13 mouse cellular contexts compared by ENCODE assay signal in genomic region chr15:78541606-78542005, GRCm38 (mm10). TPM values are rescaled to one million over a fixed set of nuclear protein-coding genes. Genes with fewer than 3 reads are reported as not detected.
DNase-seq lines count a peak whose midpoint lies in the region; ATAC-seq and TF ChIP-seq lines count a peak whose summit lies in the region.
"Had no signal": no experiment of that assay in that cellular context is flagged by ENCODE, and none has a peak within 500 bp of the region (broad histone marks: within the 10 kb centered on the region; RNA-seq: fewer than 3 reads in every experiment).

No protein-coding gene starts in this region.

- no peak overlapping the region for H3K4me3 ChIP-seq in hindbrain, embryonic 14.5 days (replicated peaks; ENCODE audit: low read length)
- H3K4me3 ChIP-seq in hindbrain, embryonic 10.5 days, result no peak overlapping the region
- H3K4me3 ChIP-seq in midbrain, embryonic 14.5 days (replicated peaks; ENCODE audit: low read depth, low read length), result no peak overlapping the region
- H3K4me3 ChIP-seq in midbrain, embryonic 16.5 days (ENCODE audit: low read depth, low read length), result no peak overlapping the region
- H3K4me3 ChIP-seq in forebrain, postnatal 0 days (ENCODE audit: low read depth, low read length), result no peak overlapping the region
- H3K4me3 ChIP-seq in stomach, postnatal 0 days (ENCODE audit: low read depth, low read length), result no peak overlapping the region
- H3K4me3 ChIP-seq: neural tube, embryonic 13.5 days; stomach, embryonic 15.5 days had no signal

- no peak overlapping the region for H3K4me2 ChIP-seq in hindbrain, embryonic 14.5 days (replicated peaks)
- no peak overlapping the region for H3K4me2 ChIP-seq in midbrain, embryonic 14.5 days (ENCODE audit: low read length)
- no peak overlapping the region for H3K4me2 ChIP-seq in midbrain, embryonic 16.5 days (ENCODE audit: low read length)
- no peak overlapping the region for H3K4me2 ChIP-seq in forebrain, postnatal 0 days (ENCODE audit: low read depth)
- no peak overlapping the region for H3K4me2 ChIP-seq in stomach, postnatal 0 days (replicated peaks; ENCODE audit: low read depth)
- H3K4me2 ChIP-seq: neural tube, embryonic 13.5 days; stomach, embryonic 15.5 days had no signal

- peak; percentile 36 for DNase-seq in hindbrain, embryonic 14.5 days (ENCODE audit: low spot score)
- DNase-seq in hindbrain, embryonic 10.5 days (ENCODE audit: low spot score), result no peak
- peak; percentile 52 for DNase-seq in midbrain, embryonic 14.5 days
- DNase-seq in forebrain, postnatal 0 days, result peak; percentile 48
- DNase-seq in stomach, postnatal 0 days (ENCODE audit: low spot score), result no peak
- no peak for DNase-seq in adrenal gland, adult 8-10 months
- no peak for DNase-seq in thymus, postnatal 25 days
- DNase-seq: gastrocnemius, postnatal 25 days; liver, postnatal 0 days had no signal

- no peaks in the 10 kb centered on the region for H3K27me3 ChIP-seq in hindbrain, embryonic 14.5 days (ENCODE audit: control insufficient read depth, insufficient read depth, low read length)
- peaks cover 61% of the 10 kb centered on the region for H3K27me3 ChIP-seq in hindbrain, embryonic 10.5 days (ENCODE audit: insufficient read depth, poor library complexity, severe bottlenecking)
- H3K27me3 ChIP-seq in midbrain, embryonic 14.5 days (ENCODE audit: control insufficient read depth, insufficient read depth, low read length), result no peaks in the 10 kb centered on the region
- H3K27me3 ChIP-seq in midbrain, embryonic 16.5 days (ENCODE audit: control insufficient read depth, insufficient read depth, low read depth, low read length), result no peaks in the 10 kb centered on the region; the same call in 1 of the 2 replicates
- H3K27me3 ChIP-seq in forebrain, postnatal 0 days (ENCODE audit: insufficient read depth, low read length), result no peaks in the 10 kb centered on the region
- no peaks in the 10 kb centered on the region for H3K27me3 ChIP-seq in stomach, postnatal 0 days (ENCODE audit: control insufficient read depth, insufficient read depth, low read length)

- no peaks in the 10 kb centered on the region for H3K9me3 ChIP-seq in hindbrain, embryonic 14.5 days (ENCODE audit: control insufficient read depth, low read length)
- H3K9me3 ChIP-seq in hindbrain, embryonic 10.5 days, result no peaks in the 10 kb centered on the region
- H3K9me3 ChIP-seq in midbrain, embryonic 14.5 days (ENCODE audit: control insufficient read depth, low read length), result no peaks in the 10 kb centered on the region
- H3K9me3 ChIP-seq in midbrain, embryonic 16.5 days (replicated peaks; ENCODE audit: control insufficient read depth, low read length, poor library complexity, severe bottlenecking), result no peaks in the 10 kb centered on the region
- H3K9me3 ChIP-seq in forebrain, postnatal 0 days (ENCODE audit: low read length), result no peaks in the 10 kb centered on the region
- H3K9me3 ChIP-seq in stomach, postnatal 0 days (ENCODE audit: control insufficient read depth, low read length), result no peaks in the 10 kb centered on the region
- H3K9me3 ChIP-seq: neural tube, embryonic 13.5 days; stomach, embryonic 15.5 days had no signal

- no peak for TF ChIP-seq EP300 in stomach, postnatal 0 days (optimal IDR thresholded peaks at IDR 0.05)

- WGBS in hindbrain, embryonic 14.5 days, result 54% methylated on average over 3 of the region's 3 CpGs
- 76% methylated on average over 3 of the region's 3 CpGs for WGBS in hindbrain, embryonic 10.5 days
- 70% methylated on average over 3 of the region's 3 CpGs for WGBS in midbrain, embryonic 14.5 days
- 61% methylated on average over 3 of the region's 3 CpGs for WGBS in midbrain, embryonic 16.5 days
- WGBS in forebrain, postnatal 0 days, result 27% methylated on average over 3 of the region's 3 CpGs
- 33% methylated on average over 3 of the region's 3 CpGs for WGBS in stomach, postnatal 0 days

- H3K27ac ChIP-seq in hindbrain, embryonic 14.5 days, result no peak overlapping the region
- no peak overlapping the region for H3K27ac ChIP-seq in hindbrain, embryonic 10.5 days
- H3K27ac ChIP-seq in midbrain, embryonic 14.5 days (replicated peaks; ENCODE audit: low read depth, low read length), result no peak overlapping the region
- no peak overlapping the region for H3K27ac ChIP-seq in midbrain, embryonic 16.5 days (ENCODE audit: low read length)
- no peak overlapping the region for H3K27ac ChIP-seq in forebrain, postnatal 0 days (ENCODE audit: low read depth, low read length)
- no peak overlapping the region for H3K27ac ChIP-seq in stomach, postnatal 0 days (replicated peaks)
- H3K27ac ChIP-seq: neural tube, embryonic 13.5 days; stomach, embryonic 15.5 days had no signal

- ATAC-seq in hindbrain, embryonic 14.5 days (ENCODE audit: low FRiP score), result no peak
- ATAC-seq in midbrain, embryonic 14.5 days (ENCODE audit: low FRiP score, low TSS enrichment), result no peak
- no peak for ATAC-seq in midbrain, embryonic 16.5 days
- ATAC-seq in forebrain, postnatal 0 days, result no peak; the same call in 1 of the 2 replicates
- ATAC-seq in stomach, postnatal 0 days (ENCODE audit: low FRiP score, low TSS enrichment), result 0 out of 2 replicates have a peak, but pooled peaks have one; percentile 18
- ATAC-seq: liver, postnatal 0 days had no signal

- H3K9ac ChIP-seq in hindbrain, embryonic 14.5 days, result no peak overlapping the region
- no peak overlapping the region for H3K9ac ChIP-seq in midbrain, embryonic 14.5 days (replicated peaks; ENCODE audit: low read length)
- no peak overlapping the region for H3K9ac ChIP-seq in midbrain, embryonic 16.5 days (ENCODE audit: low read depth, low read length)
- no peak overlapping the region for H3K9ac ChIP-seq in forebrain, postnatal 0 days
- H3K9ac ChIP-seq in stomach, postnatal 0 days (ENCODE audit: low read length), result no peak overlapping the region
- H3K9ac ChIP-seq: liver, postnatal 0 days; neural tube, embryonic 13.5 days; stomach, embryonic 15.5 days had no signal

- no peaks in the 10 kb centered on the region for H3K36me3 ChIP-seq in hindbrain, embryonic 14.5 days (replicated peaks; ENCODE audit: control insufficient read depth, insufficient read depth)
- no peaks in the 10 kb centered on the region for H3K36me3 ChIP-seq in hindbrain, embryonic 10.5 days
- H3K36me3 ChIP-seq in midbrain, embryonic 14.5 days (ENCODE audit: control insufficient read depth, insufficient read depth, low read length), result no peaks in the 10 kb centered on the region
- no peaks in the 10 kb centered on the region for H3K36me3 ChIP-seq in midbrain, embryonic 16.5 days (ENCODE audit: control insufficient read depth, insufficient read depth, low read length)
- H3K36me3 ChIP-seq in forebrain, postnatal 0 days (ENCODE audit: insufficient read depth), result no peaks in the 10 kb centered on the region
- H3K36me3 ChIP-seq in stomach, postnatal 0 days (ENCODE audit: control insufficient read depth, insufficient read depth, low read length), result no peaks in the 10 kb centered on the region
- H3K36me3 ChIP-seq: neural tube, embryonic 13.5 days; stomach, embryonic 15.5 days had no signal

- peaks cover 22% of the 10 kb centered on the region for H3K4me1 ChIP-seq in hindbrain, embryonic 14.5 days (replicated peaks; ENCODE audit: control insufficient read depth, insufficient read depth, low read length)
- H3K4me1 ChIP-seq in hindbrain, embryonic 10.5 days (replicated peaks), result peaks cover 18% of the 10 kb centered on the region
- peaks cover 8% of the 10 kb centered on the region for H3K4me1 ChIP-seq in midbrain, embryonic 14.5 days (ENCODE audit: control insufficient read depth, insufficient read depth, low read length)
- peaks cover 9% of the 10 kb centered on the region for H3K4me1 ChIP-seq in midbrain, embryonic 16.5 days (ENCODE audit: control insufficient read depth, insufficient read depth, low read length)
- H3K4me1 ChIP-seq in forebrain, postnatal 0 days (ENCODE audit: insufficient read depth), result peaks cover 19% of the 10 kb centered on the region
- no peaks in the 10 kb centered on the region for H3K4me1 ChIP-seq in stomach, postnatal 0 days (replicated peaks; ENCODE audit: control insufficient read depth, insufficient read depth)

- no peak for TF ChIP-seq CTCF in forebrain, postnatal 0 days (IDR thresholded peaks at IDR 0.05; ENCODE audit: low read depth)
- no peak for TF ChIP-seq CTCF in stomach, postnatal 0 days (IDR thresholded peaks at IDR 0.05; ENCODE audit: low read depth)

RNA-seq across cellular contexts. Expression of gene Sstr3, which starts 2.9 kb away (rescaled TPM):
- polyA plus RNA-seq in hindbrain, embryonic 14.5 days (2014; fragmentation: Nextera tagmentation; extraction: Ambion mirVana), result 0.34 and 0.64 TPM in 2 replicates
- polyA plus RNA-seq in hindbrain, embryonic 10.5 days (2016; fragmentation: Nextera tagmentation; extraction: Ambion mirVana), result 0.04 and 0.22 TPM in 2 replicates
- polyA plus RNA-seq in midbrain, embryonic 14.5 days (2014; fragmentation: Nextera tagmentation; extraction: Ambion mirVana), result 0.18 and 0.23 TPM in 2 replicates
- polyA plus RNA-seq in midbrain, embryonic 16.5 days (2015; fragmentation: Nextera tagmentation; extraction: Ambion mirVana), result 0.15 and 0.16 TPM in 2 replicates
- total RNA-seq in forebrain, postnatal 0 days (2014; rRNA removed), result 2.8 and 3.3 TPM in 2 replicates
- polyA plus RNA-seq in forebrain, postnatal 0 days (2015; fragmentation: Nextera tagmentation; extraction: Ambion mirVana), result 0.71 and 0.73 TPM in 2 replicates
- 0.02 and 0.08 TPM in 2 replicates for polyA plus RNA-seq in stomach, postnatal 0 days (2015; fragmentation: Nextera tagmentation; extraction: Ambion mirVana)
- total RNA-seq in adrenal gland, adult 8-10 months (2022), result under 1 TPM; 0.31 to 0.91 (median 0.49) TPM
- total RNA-seq: gastrocnemius, postnatal 25 days had no signal
- polyA plus RNA-seq: embryonic facial prominence, embryonic 11.5 days; liver, postnatal 0 days had no signal

RNA-seq across cellular contexts. Expression of gene C1qtnf6, which starts 10.4 kb away (rescaled TPM):
- polyA plus RNA-seq in hindbrain, embryonic 14.5 days (2014; fragmentation: Nextera tagmentation; extraction: Ambion mirVana), result 9.5 and 11.0 TPM in 2 replicates
- polyA plus RNA-seq in hindbrain, embryonic 10.5 days (2016; fragmentation: Nextera tagmentation; extraction: Ambion mirVana), result 9.8 and 9.9 TPM in 2 replicates
- polyA plus RNA-seq in midbrain, embryonic 14.5 days (2014; fragmentation: Nextera tagmentation; extraction: Ambion mirVana), result 5.6 and 7.3 TPM in 2 replicates
- polyA plus RNA-seq in midbrain, embryonic 16.5 days (2015; fragmentation: Nextera tagmentation; extraction: Ambion mirVana), result 6.7 and 7.8 TPM in 2 replicates
- 2.0 and 4.0 TPM in 2 replicates for total RNA-seq in forebrain, postnatal 0 days (2014; rRNA removed)
- 9.6 and 10.2 TPM in 2 replicates for polyA plus RNA-seq in forebrain, postnatal 0 days (2015; fragmentation: Nextera tagmentation; extraction: Ambion mirVana)
- polyA plus RNA-seq in stomach, postnatal 0 days (2015; fragmentation: Nextera tagmentation; extraction: Ambion mirVana), result 20.2 and 24.6 TPM in 2 replicates
- total RNA-seq in adrenal gland, adult 8-10 months (2022), result 10 to 100 TPM; 19.3 to 41.2 (median 31.8) TPM

RNA-seq across cellular contexts. Expression of gene Rac2, which starts 31.0 kb away (rescaled TPM):
- 6.3 and 8.1 TPM in 2 replicates for polyA plus RNA-seq in hindbrain, embryonic 14.5 days (2014; fragmentation: Nextera tagmentation; extraction: Ambion mirVana)
- polyA plus RNA-seq in hindbrain, embryonic 10.5 days (2016; fragmentation: Nextera tagmentation; extraction: Ambion mirVana), result 7.8 and 8.1 TPM in 2 replicates
- polyA plus RNA-seq in midbrain, embryonic 14.5 days (2014; fragmentation: Nextera tagmentation; extraction: Ambion mirVana), result 3.7 and 7.0 TPM in 2 replicates
- 1.8 and 2.3 TPM in 2 replicates for polyA plus RNA-seq in midbrain, embryonic 16.5 days (2015; fragmentation: Nextera tagmentation; extraction: Ambion mirVana)
- 1.1 and 1.4 TPM in 2 replicates for total RNA-seq in forebrain, postnatal 0 days (2014; rRNA removed)
- 5.9 and 6.5 TPM in 2 replicates for polyA plus RNA-seq in forebrain, postnatal 0 days (2015; fragmentation: Nextera tagmentation; extraction: Ambion mirVana)
- 6.4 and 8.0 TPM in 2 replicates for polyA plus RNA-seq in stomach, postnatal 0 days (2015; fragmentation: Nextera tagmentation; extraction: Ambion mirVana)
- 10 to 100 TPM in 2 of 4 experiments, 1 to 10 TPM in 2; 4.2 to 19.0 (median 7.7) TPM for total RNA-seq in adrenal gland, adult 8-10 months (2022)

RNA-seq across cellular contexts. Expression of gene Il2rb, which starts 46.5 kb away (rescaled TPM):
- polyA plus RNA-seq in hindbrain, embryonic 14.5 days (2014; fragmentation: Nextera tagmentation; extraction: Ambion mirVana), result 0.14 and 0.20 TPM in 2 replicates
- polyA plus RNA-seq in hindbrain, embryonic 10.5 days (2016; fragmentation: Nextera tagmentation; extraction: Ambion mirVana), result not detected in 2 replicates
- polyA plus RNA-seq in midbrain, embryonic 14.5 days (2014; fragmentation: Nextera tagmentation; extraction: Ambion mirVana), result 0.08 and 0.11 TPM in 2 replicates
- polyA plus RNA-seq in midbrain, embryonic 16.5 days (2015; fragmentation: Nextera tagmentation; extraction: Ambion mirVana), result 0.20 TPM in 1 of 2 replicates, not detected in the other
- total RNA-seq in forebrain, postnatal 0 days (2014; rRNA removed), result 0.14 TPM in 1 of 2 replicates, not detected in the other
- 0.03 and 0.22 TPM in 2 replicates for polyA plus RNA-seq in forebrain, postnatal 0 days (2015; fragmentation: Nextera tagmentation; extraction: Ambion mirVana)
- 0.24 and 0.30 TPM in 2 replicates for polyA plus RNA-seq in stomach, postnatal 0 days (2015; fragmentation: Nextera tagmentation; extraction: Ambion mirVana)
- total RNA-seq in adrenal gland, adult 8-10 months (2022), result 1 to 10 TPM; 1.2 to 2.7 (median 1.9) TPM
- total RNA-seq: gastrocnemius, postnatal 25 days had no signal

RNA-seq across cellular contexts. Expression of gene Cyth4, which starts 55.2 kb away (rescaled TPM):
- 2.5 and 3.8 TPM in 2 replicates for polyA plus RNA-seq in hindbrain, embryonic 14.5 days (2014; fragmentation: Nextera tagmentation; extraction: Ambion mirVana)
- 4.9 and 8.1 TPM in 2 replicates for polyA plus RNA-seq in hindbrain, embryonic 10.5 days (2016; fragmentation: Nextera tagmentation; extraction: Ambion mirVana)
- 1.8 and 2.3 TPM in 2 replicates for polyA plus RNA-seq in midbrain, embryonic 14.5 days (2014; fragmentation: Nextera tagmentation; extraction: Ambion mirVana)
- 5.0 and 5.3 TPM in 2 replicates for polyA plus RNA-seq in midbrain, embryonic 16.5 days (2015; fragmentation: Nextera tagmentation; extraction: Ambion mirVana)
- 5.5 and 9.8 TPM in 2 replicates for total RNA-seq in forebrain, postnatal 0 days (2014; rRNA removed)
- 3.9 and 5.5 TPM in 2 replicates for polyA plus RNA-seq in forebrain, postnatal 0 days (2015; fragmentation: Nextera tagmentation; extraction: Ambion mirVana)
- polyA plus RNA-seq in stomach, postnatal 0 days (2015; fragmentation: Nextera tagmentation; extraction: Ambion mirVana), result 5.2 and 5.8 TPM in 2 replicates
- total RNA-seq in adrenal gland, adult 8-10 months (2022), result 10 to 100 TPM in 2 of 4 experiments, 1 to 10 TPM in 2; 8.1 to 21.3 (median 14.8) TPM

Comparison
In these comparisons a context has a peak if more than half of its experiments do, and no peak if none do; other contexts are left out.
1. DNase-seq: peak in hindbrain, embryonic 14.5 days (single experiment), midbrain, embryonic 14.5 days (single experiment) and forebrain, postnatal 0 days (single experiment); none in hindbrain, embryonic 10.5 days (single experiment), stomach, postnatal 0 days (single experiment), adrenal gland, adult 8-10 months (single experiment) and thymus, postnatal 25 days (single experiment).